Mouse (Mus musculus) ES-E14 (cell line): ENCODE measurements at regions not wholly inside any gene's neighbourhood (a gene's known extent, or its start where the extent isn't known, plus 50 kb on each side); places are given as distances from the start of the nearest gene placed in this dataset.

ENCODE experiments used
- DNase-seq: peaks from one replicate; pipeline ENCODE4 v3.0.0-alpha.2; 2013; ENCODE audit warnings: low read depth, low spot score
- H3K27ac ChIP-seq: 2 replicates; pipeline ENCODE4 v1.5.1; 2012; ENCODE audit warnings: low read depth, mild to moderate bottlenecking, low read length, moderate library complexity, mixed read lengths; ENCODE audit not compliant: poor library complexity, insufficient read depth, severe bottlenecking
- H3K36me3 ChIP-seq: 2 replicates; pipeline ENCODE4 v1.6.1; 2012; ENCODE audit warnings: mild to moderate bottlenecking, low read length, moderate library complexity, mixed read lengths; ENCODE audit not compliant: control insufficient read depth, poor library complexity, insufficient read depth, severe bottlenecking
- H3K4me1 ChIP-seq, 2 experiments: fragments of 150-350 bp in 1 of 2; sonication (generic) in 1 of 2; 2 replicates each; pipeline ENCODE4 v1.6.1; 2012; ENCODE audit warnings: low read length in 2 of 2, mild to moderate bottlenecking in 1 of 2, mixed read lengths in 1 of 2; ENCODE audit not compliant: control insufficient read depth in 2 of 2, insufficient read depth in 2 of 2, poor library complexity in 1 of 2
- H3K4me3 ChIP-seq, 2 experiments: fragments of 150-350 bp in 1 of 2; sonication (generic) in 1 of 2; 2 replicates each; pipeline ENCODE4 v1.5.1; 2012; ENCODE audit warnings: low read length in 2 of 2, low read depth in 1 of 2, mild to moderate bottlenecking in 1 of 2, mixed read lengths in 1 of 2; ENCODE audit not compliant: insufficient read depth in 1 of 2, poor library complexity in 1 of 2, severe bottlenecking in 1 of 2
- H3K9ac ChIP-seq: 2 replicates; pipeline ENCODE4 v1.6.1; 2012; ENCODE audit warnings: low read depth, mild to moderate bottlenecking, low read length, mixed read lengths; ENCODE audit not compliant: poor library complexity, insufficient read depth, severe bottlenecking
- H3K9me3 ChIP-seq: fragments of 150-350 bp; sonication (generic); 2 replicates; pipeline ENCODE4 v1.6.1; 2012; ENCODE audit warnings: low read depth, mild to moderate bottlenecking, low read length; ENCODE audit not compliant: control insufficient read depth, insufficient read depth
- CHD2 ChIP-seq: IDR thresholded peaks from 2 replicates; pipeline ENCODE4 v1.6.1; 2014; ENCODE audit warnings: mild to moderate bottlenecking, low read depth, low read length, inconsistent platforms
- HCFC1 ChIP-seq: IDR thresholded peaks from 2 replicates; pipeline ENCODE4 v1.6.1; 2012; ENCODE audit warnings: low read length, inconsistent platforms, borderline replicate concordance; ENCODE audit not compliant: insufficient read depth
- MAFK ChIP-seq: IDR thresholded peaks from 2 replicates; pipeline ENCODE4 v1.6.1; 2014; ENCODE audit warnings: mild to moderate bottlenecking, low read depth, low read length, inconsistent platforms; ENCODE audit not compliant: insufficient read depth
- ZC3H11A ChIP-seq: IDR thresholded peaks from 2 replicates; pipeline ENCODE4 v1.6.1; 2012; ENCODE audit warnings: low read depth, mild to moderate bottlenecking, inconsistent platforms, low read length, borderline replicate concordance
- ZNF384 ChIP-seq: IDR thresholded peaks from 2 replicates; pipeline ENCODE4 v1.6.1; 2012; ENCODE audit warnings: low read depth, low read length, inconsistent platforms
- in situ Hi-C, 2 experiments: fragments of 600-800 bp; cut with MboI; formaldehyde crosslinking; loops; one replicate each; pipeline ENCODE4 v1.15.1; 2025; ENCODE audit warnings: low sequenced_read_pairs in 2 of 2, inconsistent platforms in 1 of 2; ENCODE audit not compliant: unreplicated experiment in 2 of 2

DNA sequence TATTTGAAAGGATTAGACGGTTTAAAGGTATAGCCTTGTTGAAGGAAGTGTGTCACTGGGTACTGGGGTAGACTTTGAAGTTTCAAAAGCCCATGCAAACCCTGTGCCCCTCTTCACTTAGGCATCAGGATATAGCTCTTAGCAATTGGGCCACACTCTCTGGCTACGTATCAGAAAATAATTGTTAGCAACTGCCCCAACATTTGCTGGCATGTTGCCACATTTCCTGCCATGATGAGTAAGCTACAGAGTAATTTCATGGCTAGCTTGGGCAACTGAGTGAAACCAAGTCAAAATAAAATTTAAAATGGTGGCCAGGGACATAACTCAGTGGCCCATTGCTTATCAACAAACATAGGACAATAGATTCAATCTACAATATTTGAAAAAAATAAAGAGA lies 724.2 kb downstream of the Egfem1 start:
- Histone ChIP-seq H3K27ac (no peak overlapping the region), H3K4me3 (no peak overlapping the region), H3K9ac (no peak overlapping the region), H3K9me3 (no peaks in the 10 kb centered on the region), H3K4me1 (no peaks in the 10 kb centered on the region), H3K36me3 (no peaks in the 10 kb centered on the region)
- DNase-seq = no peak
- TF ChIP-seq ZC3H11A = no peak
- TF ChIP-seq HCFC1 = no peak
- TF ChIP-seq ZNF384 = no peak
- TF ChIP-seq MAFK = no peak
- no peak for TF ChIP-seq CHD2
- in situ Hi-C loops = no loop called here

DNA sequence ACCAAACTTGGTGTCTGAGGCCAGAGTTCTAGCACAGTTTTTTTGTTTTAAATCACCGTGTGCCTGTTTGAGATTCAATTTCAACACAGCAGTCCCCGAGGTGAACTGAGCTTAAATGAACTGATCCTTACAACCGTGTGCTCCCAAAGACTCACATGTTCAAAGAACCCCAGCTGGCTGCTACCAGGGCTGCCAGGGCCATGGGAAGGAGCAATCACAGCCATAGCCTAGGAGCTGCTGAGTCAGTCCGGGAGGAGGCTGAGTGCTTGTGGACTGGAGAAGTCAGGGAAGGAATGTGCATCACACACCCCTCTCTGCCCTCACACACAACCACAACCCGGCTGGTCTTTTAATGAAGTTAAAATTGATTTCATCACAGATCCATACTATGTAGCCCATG lies 721.6 kb downstream of the Egfem1 start:
- TF ChIP-seq CHD2 (no peak), MAFK (no peak), HCFC1 (no peak), ZNF384 (no peak), ZC3H11A (no peak)
- in situ Hi-C loops = no loop called here
- no peak overlapping the region for H3K27ac ChIP-seq
- no peak for DNase-seq
- no peaks in the 10 kb centered on the region for H3K4me1 ChIP-seq
- no peak overlapping the region for H3K9ac ChIP-seq
- no peaks in the 10 kb centered on the region for H3K36me3 ChIP-seq
- no peaks in the 10 kb centered on the region for H3K9me3 ChIP-seq
- no peak overlapping the region for H3K4me3 ChIP-seq

DNA sequence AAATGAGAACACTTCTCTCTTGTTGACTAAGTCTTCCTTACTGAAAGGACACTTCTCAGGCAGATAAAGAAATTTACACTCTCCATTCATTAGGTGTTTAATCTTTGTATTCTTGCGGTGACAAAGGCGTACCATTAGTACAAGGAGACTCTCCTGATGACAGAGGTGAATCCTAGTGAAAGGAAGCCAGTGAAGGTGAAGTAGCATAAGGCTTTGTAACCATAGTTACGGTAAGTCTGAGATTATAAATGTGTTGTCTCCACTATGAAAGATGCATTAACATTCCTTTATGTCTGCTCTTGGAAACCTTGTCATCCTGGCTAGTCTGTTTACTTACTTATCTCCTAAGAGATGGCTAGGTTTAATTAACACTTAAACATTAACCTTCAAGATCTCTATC lies 719.3 kb downstream of the Egfem1 start:
- Histone ChIP-seq H3K27ac (no peak overlapping the region), H3K4me3 (no peak overlapping the region), H3K9ac (no peak overlapping the region), H3K9me3 (no peaks in the 10 kb centered on the region), H3K4me1 (no peaks in the 10 kb centered on the region), H3K36me3 (no peaks in the 10 kb centered on the region)
- no peak for DNase-seq
- in situ Hi-C loops = no loop called here
- TF ChIP-seq ZNF384 (no peak), HCFC1 (no peak), CHD2 (no peak), ZC3H11A (no peak), MAFK (no peak)

DNA sequence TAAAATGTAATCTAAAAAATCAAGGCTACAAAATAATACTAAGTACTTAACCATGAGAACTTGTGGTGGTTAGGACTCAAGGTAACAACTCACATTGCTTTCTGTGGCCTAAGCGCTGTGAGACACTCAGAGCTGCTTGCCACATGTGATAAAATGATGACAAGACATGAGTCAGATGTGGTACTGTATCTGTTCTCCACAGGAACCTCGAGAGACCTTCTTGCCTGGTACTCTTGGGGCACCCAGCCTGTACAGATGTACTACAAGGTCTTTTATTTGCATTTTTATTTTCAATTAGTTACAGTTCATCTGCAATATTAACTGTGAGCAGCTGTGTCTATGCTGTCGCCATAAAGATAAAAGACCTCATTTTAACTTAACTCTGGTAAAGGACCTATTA lies 692.5 kb downstream of the Egfem1 start:
- in situ Hi-C loops = no loop called here
- Histone ChIP-seq H3K9ac (no peak overlapping the region), H3K4me1 (no peaks in the 10 kb centered on the region), H3K27ac (no peak overlapping the region), H3K4me3 (no peak overlapping the region), H3K36me3 (no peaks in the 10 kb centered on the region), H3K9me3 (no peaks in the 10 kb centered on the region)
- TF ChIP-seq CHD2 (no peak), ZC3H11A (no peak), MAFK (no peak), HCFC1 (no peak), ZNF384 (no peak)
- no peak for DNase-seq

DNA sequence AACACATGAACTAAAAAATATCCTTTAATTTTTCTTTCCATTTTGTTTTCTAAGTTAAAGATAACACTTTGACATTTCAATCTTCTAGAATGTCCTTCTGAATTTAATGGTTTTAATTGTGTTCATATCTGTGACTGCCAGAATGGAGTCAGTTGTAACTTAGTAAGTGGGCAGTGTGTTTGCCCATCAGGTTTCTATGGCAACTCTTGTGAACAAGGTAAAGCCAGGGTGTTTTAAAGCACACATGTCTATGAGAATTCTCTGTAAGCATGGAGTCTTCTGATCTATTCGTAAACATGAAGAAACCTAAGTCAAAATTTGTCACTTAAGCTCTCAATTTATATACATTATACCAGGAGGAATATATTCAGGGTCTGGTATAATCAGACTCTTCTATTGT lies 689.4 kb downstream of the Egfem1 start:
- TF ChIP-seq ZC3H11A (no peak), MAFK (no peak), ZNF384 (no peak), CHD2 (no peak), HCFC1 (no peak)
- Histone ChIP-seq H3K9ac (no peak overlapping the region), H3K4me3 (no peak overlapping the region), H3K27ac (no peak overlapping the region), H3K9me3 (no peaks in the 10 kb centered on the region), H3K4me1 (peaks cover 0 to 3% of the 10 kb centered on the region in 2 experiments; a peak in 2 of 4 replicates), H3K36me3 (no peaks in the 10 kb centered on the region)
- in situ Hi-C loops = no loop called here
- no peak for DNase-seq
